Mouse (Mus musculus): Measurements from ENCODE around the gene Rad50. TPM values are rescaled to one million over a fixed set of nuclear protein-coding genes. Genes with fewer than 3 reads are reported as not detected.

Rad50 gene
- 4.7 and 6.5 TPM in 2 replicates for polyA plus RNA-seq (2021; fragmentation: Nextera tagmentation)
- long read RNA-seq, experiment 1, full-length matches to known transcripts, result 1 of 14 reads
- long read RNA-seq, experiment 1, partial matches to known transcripts, result 12 of 14 reads
- long read RNA-seq, experiment 1, other reads (novel, unspliced or antisense), result 1 of 14 reads
- long read RNA-seq, experiment 2, partial matches to known transcripts, result 22 of 23 reads
- long read RNA-seq, experiment 2, other reads (novel, unspliced or antisense), result 1 of 23 reads

GRCm38 (mm10) chr11:53706934-53707717 is at the start of gene Rad50:
Gene Rad50 (minus strand): TSS chr11:53707319.

GRCm38 (mm10) chr11:53720715-53721114 is 13.6 kb upstream of the Rad50 start, which contains the start of gene Il5:
Gene Il5 (plus strand): TSS chr11:53720794.

GRCm38 (mm10) chr11:53634556-53634955 is 72.6 kb downstream of the Rad50 start, which contains the start of gene Il13:
Gene Il13 (minus strand): TSS chr11:53634702.

GRCm38 (mm10) chr11:53618619-53619198 is 88.4 kb downstream of the Rad50 start, which contains the start of gene Il4:
Gene Il4 (minus strand): TSS chr11:53618669.

Other genes starting within 250 kb of the Rad50 start
- not detected in 2 replicates for gene Gm9837, start 236.8 kb downstream of the Rad50 start, polyA plus RNA-seq (2021; fragmentation: Nextera tagmentation)
- gene Gm9945, start 227.2 kb downstream of the Rad50 start, polyA plus RNA-seq (2021; fragmentation: Nextera tagmentation), result 1.2 and 1.8 TPM in 2 replicates
- 31.2 and 38.6 TPM in 2 replicates for gene Sowaha, start 227.0 kb downstream of the Rad50 start, polyA plus RNA-seq (2021; fragmentation: Nextera tagmentation)
- gene Sept8, start 188.1 kb downstream of the Rad50 start, polyA plus RNA-seq (2021; fragmentation: Nextera tagmentation), result 129 and 140 TPM in 2 replicates
- 119 and 137 TPM in 2 replicates for gene Kif3a, start 139.9 kb downstream of the Rad50 start, polyA plus RNA-seq (2021; fragmentation: Nextera tagmentation)
- gene Il4, start 88.7 kb downstream of the Rad50 start, polyA plus RNA-seq (2021; fragmentation: Nextera tagmentation), result 0.58 TPM in 1 of 2 replicates, not detected in the other
- gene Il13, start 72.6 kb downstream of the Rad50 start, polyA plus RNA-seq (2021; fragmentation: Nextera tagmentation), result not detected in 2 replicates
- not detected in 2 replicates for gene Il5, start 13.5 kb upstream of the Rad50 start, polyA plus RNA-seq (2021; fragmentation: Nextera tagmentation)
- 6.1 and 7.3 TPM in 2 replicates for gene Irf1, start 62.7 kb upstream of the Rad50 start, polyA plus RNA-seq (2021; fragmentation: Nextera tagmentation)
- 0.21 and 0.80 TPM in 2 replicates for gene Gm17334, start 65.9 kb upstream of the Rad50 start, polyA plus RNA-seq (2021; fragmentation: Nextera tagmentation)
- 1.5 and 2.1 TPM in 2 replicates for gene Gm12216, start 151.9 kb upstream of the Rad50 start, polyA plus RNA-seq (2021; fragmentation: Nextera tagmentation)
- 2.8 and 3.7 TPM in 2 replicates for gene Slc22a5, start 184.3 kb upstream of the Rad50 start, polyA plus RNA-seq (2021; fragmentation: Nextera tagmentation)

Data from left cerebral cortex, adult 6 months (tissue).